Mouse (Mus musculus) liver, adult (tissue): ENCODE data around the gene Rnd1.

Source experiments
- GATA4 ChIP-seq: IDR thresholded peaks from 2 replicates; pipeline ENCODE4 v1.6.1; 2014; ENCODE audit warnings: mild to moderate bottlenecking, low read length; ENCODE audit not compliant: insufficient replicate concordance

Rnd1 gene

DNA sequence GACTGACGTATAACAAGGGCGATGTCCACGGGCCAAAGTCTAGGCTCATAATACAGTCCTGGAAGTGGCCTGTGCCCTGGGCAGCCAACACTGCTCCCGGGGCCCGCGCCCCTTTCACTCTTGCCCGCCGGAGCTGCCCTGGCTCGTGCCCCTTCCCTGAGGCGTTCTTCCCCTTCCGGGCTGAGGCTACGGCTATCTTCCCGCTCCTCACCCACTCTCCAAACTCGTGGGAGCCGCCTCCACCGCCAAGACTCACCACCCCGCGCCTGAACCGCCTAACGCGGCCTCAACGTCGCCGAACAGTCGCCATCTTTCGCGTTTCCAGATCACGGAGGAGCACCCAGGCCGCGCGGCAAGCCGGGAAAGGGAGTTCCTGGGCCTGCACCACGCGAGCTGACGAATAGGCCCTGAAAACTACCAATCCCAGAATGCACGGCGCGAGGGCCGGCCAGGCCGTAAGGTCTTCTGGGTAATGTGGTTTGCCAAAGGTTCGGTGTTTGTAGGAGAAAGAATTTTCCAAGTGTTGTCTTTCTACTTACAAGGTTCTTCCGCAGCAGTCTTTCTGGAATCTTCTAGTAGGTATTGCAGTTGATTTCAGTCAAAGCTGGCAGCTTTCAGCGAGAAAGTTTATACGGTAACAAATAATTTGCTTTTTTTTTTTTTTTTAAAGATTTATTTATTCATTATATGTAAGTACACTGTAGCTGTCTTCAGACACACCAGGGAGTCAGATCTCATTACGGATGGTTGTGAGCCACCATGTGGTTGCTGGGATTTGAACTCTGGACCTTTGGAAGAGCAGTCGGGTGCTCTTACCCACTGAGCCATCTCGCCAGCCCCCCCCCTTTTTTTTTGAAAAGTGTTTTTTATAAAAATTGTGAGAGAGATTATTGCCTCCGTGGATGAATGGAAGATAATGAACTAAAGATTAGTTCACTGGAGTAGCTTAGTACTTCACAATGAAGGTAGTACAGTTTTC is 14.4 kb downstream of the Rnd1 start, which contains the start of gene Ddx23:
Ddx23 (minus strand) TSS at position 328 of the 979 bp plus-strand sequence.
- no peak; the same call in 1 of the 2 replicates for TF ChIP-seq GATA4

DNA sequence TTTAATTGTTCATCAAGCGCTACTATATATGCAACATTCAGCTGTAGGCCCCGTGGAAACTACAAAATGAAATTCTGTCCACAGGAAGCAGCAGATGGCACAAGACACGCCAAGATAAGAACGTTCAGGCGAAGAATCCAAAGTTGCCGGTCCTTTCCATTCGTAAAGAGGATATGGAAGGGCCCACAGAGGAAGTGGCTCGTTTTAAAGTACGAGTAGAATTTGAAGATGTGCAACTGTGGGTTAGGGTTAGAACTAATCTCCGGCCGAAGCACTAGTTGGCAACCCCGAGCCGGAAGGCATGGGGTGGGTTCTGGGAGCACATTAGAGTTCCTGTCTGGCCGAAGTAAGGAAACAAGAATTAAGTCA is 15.1 kb downstream of the Rnd1 start:
- no peak for TF ChIP-seq GATA4

DNA sequence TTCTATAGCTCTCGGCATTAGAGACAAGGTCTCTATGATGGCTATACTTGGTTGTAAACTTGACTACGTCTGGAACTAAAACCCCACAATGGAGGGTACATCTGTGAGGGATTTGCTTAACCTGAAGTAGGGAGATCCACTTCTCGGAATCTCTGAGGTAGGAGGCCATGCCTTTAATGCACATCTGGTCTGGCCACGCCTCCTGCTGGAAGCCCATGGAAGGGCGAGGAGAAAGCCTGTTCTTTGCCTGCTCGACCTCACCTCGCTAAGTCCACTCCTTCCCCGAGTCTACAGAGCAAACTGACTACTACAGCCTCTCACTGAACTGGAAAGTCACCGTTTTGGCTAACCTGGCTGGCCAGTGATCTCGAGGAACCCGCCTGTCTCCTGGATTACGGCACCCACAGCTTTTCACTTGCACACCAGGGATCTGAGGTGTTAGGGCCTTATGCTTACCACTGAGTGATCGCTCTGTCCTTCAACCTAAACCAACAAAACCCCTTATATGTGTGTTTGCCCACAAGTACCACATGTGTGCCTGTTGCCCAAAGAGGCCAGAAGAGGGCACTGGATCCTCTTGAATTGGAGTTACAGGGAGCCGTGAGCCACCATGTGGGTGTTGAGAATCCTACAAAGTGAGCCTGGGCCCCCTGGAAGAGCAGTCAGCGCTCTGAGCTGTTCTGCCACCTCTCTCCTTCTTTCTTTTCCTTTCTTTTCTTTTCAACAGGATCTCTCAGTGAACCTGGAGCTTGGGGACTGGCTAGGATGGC is 20.1 kb downstream of the Rnd1 start:
- TF ChIP-seq GATA4, result no peak

DNA sequence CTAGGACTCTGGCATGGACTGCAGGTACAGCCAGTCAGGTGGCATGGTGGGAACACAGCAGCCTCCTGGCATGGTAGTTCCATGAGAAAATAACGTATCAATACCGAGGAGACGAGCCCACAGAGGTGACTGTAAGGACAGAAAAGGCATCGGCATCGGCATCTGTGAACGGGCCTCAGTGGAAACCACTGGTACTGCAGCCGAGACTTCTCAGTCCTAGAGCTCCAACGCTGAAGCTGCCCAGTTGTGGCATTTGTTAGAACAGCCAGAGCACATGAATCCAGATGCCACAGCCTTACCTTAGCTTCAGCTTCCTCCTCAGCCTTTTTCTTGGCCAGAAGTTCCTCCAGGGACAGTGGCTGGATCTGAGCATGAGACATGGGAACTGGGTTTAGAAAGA is 25.1 kb downstream of the Rnd1 start:
- no peak for TF ChIP-seq GATA4

DNA sequence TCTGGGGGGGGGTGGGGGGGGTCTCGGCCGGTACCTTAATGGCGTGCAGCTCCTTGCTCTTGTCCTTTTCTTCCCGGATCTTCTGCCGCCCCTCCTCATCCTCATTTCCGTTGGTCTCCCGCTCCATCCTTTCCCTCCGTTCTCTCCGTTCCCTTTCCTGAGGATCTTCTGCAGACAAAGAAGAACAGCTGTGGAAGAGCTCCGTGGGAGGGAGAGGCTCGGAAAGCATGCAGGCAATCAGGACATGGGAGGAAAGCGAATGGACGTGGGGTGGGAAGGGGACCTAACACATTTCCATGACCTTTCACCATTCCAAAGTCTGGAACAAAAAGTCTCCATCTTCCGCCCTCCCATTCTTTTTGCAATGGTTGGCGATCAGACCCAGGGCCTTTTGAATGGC is 25.8 kb downstream of the Rnd1 start:
- no peak for TF ChIP-seq GATA4

DNA sequence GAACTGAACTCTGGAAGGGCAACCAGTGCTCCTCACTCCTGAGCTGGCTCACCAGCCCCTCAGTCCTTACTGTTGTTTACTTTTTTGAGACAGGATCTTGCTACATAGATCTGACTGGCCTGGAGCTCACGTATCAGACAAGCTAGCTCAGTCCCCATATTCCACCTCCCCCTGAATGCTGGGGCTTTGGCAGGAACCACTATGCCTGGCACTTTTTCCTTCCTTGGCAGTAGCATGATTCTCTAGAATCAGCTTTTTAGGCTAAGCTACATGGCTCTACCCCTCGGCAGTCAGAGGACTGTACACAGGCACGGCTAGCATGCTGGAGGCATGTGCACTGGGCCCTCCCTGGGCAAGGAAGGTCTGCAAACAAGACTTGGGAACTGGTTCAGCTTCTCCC is 29.2 kb downstream of the Rnd1 start:
- no peak for TF ChIP-seq GATA4

DNA sequence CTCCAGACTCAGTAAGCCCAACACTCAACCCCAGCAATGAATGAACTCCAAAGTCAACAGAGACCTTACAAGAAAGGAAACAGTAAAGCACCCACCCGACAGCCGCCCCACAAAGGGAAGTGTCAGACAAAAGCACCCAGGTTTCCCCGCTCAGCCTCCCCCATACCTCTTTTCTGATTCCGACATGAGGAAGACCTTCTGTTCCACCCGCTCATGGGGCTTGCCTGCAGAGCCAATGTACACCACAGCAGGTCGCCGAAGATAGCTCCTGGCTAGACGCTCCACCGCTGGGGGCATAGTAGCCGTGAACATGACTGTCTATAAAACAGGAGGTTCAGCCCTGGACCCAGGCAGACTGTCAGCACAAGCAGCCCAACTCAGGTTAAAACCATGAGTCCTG is 30.0 kb downstream of the Rnd1 start:
- no peak for TF ChIP-seq GATA4

DNA sequence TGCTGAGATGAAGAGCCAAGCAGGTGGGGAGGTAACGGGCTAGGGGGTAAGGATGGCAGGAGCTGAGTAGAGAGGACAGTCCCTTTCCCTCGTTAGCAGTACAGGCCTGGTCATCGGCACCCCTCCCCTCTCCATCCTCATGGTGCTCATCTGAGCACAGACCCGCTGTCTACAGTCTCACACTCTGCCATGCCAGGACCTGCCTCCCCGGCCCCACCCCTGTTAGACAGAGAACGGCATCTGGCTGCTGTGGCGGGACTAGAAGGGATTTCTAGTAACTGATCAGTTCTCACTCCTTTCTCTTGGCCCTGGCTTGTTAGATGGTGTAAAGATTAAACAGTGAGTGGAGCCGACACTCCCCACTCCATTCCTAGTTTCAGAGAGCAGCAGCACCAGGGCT is 30.5 kb downstream of the Rnd1 start:
- no peak for TF ChIP-seq GATA4

DNA sequence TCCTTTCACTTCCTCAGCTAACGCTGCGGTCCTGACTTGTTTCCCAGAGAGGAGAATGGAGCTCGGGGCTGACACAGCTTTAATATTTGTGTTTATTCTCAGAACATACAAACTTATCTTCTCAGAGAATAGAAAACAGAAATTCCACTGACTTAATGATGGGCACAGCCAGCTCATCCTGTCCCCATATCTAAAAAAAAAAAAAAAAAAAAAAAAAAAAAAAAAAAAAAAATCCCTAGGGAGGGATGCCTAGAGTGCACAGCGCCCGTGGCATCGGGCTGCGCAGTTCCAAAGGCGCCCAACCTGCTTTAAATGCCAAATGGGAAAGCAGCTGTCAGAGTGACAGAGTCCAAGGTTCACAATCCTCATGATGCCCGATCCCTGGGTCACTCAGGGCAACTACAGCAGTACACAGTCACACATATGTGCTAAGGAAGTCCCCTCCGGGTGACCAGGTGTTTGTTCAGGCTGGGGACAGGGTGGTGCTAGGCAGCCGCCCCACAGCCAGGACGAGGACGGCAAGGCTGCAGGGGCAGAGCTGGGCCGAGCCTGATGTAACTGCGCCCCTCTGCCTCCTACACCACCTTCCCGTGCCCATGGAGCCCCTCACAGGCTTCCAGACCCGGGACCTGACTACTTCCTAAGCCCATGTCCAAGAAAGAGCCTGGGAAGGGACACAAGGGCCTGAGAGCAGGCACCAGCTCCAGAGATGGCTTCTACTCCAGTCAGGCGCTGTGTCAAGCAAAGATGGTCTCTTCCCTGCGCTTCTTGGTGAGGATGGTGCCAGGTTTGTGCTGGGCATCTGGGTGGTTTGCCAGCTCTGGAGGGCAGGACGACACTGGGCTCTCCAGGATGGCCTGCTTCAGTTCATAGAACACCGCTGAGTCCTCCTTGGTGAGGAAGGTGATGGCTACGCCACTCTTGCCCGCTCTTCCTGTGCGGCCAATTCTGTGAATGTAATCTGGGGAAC is 31.9 kb downstream of the Rnd1 start:
- TF ChIP-seq GATA4, result no peak

DNA sequence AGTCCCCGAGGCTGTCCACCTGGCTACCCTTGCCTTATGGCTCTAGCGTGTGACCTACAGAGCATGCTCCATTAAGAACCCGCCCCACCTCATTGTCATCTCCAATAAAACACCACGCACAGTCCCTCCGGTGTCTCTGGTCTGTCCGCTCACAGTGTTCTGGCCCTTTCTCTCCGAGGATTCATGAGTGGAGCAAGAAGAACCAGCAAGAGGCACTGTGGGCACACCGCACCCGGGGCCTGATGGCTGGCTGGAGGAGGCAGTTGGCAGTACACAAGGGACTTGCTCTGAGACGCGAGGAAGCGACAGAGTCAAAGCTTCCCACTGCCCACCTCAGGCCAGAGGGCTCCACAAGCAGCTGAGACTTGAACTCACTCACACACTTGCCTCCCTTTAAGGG is 32.9 kb downstream of the Rnd1 start:
- TF ChIP-seq GATA4, result no peak

DNA sequence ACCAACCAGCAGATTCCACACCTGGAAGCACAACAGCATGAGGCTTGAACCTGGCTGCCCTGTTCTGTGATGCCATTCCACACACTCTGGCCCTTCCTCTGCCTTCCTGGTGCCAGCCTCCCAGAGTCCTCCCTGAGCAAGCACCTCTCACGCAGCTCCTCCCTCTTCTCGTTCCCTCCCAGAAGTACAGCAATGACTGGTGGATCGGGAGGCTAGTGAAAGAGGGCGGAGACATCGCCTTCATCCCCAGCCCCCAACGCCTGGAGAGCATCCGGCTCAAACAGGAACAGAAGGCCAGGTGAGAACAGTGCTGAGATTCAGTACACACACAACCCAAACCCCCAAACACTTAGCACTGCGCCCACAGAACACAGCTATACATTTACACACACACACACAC is 37.1 kb downstream of the Rnd1 start:
- no peak for TF ChIP-seq GATA4

DNA sequence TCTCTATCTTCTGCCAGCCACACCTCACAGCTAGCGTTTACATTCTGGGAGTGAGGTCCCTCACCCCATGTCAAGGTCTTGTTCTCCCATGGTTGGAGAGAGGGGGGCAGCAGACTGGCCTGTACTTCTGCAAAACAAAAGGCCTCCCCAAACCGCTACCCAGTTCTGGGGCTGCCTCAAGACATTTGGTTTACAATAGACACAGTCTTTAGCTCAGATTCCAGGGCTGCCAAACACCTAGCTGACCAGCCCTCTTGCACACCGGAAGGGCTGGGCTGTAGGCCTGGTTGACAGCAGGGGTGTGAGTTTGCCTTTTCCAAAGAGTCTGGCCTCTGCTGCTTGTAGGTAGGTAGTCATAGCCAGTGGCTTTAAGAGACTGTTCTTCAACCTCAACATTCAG is 40.1 kb downstream of the Rnd1 start:
- no peak for TF ChIP-seq GATA4

DNA sequence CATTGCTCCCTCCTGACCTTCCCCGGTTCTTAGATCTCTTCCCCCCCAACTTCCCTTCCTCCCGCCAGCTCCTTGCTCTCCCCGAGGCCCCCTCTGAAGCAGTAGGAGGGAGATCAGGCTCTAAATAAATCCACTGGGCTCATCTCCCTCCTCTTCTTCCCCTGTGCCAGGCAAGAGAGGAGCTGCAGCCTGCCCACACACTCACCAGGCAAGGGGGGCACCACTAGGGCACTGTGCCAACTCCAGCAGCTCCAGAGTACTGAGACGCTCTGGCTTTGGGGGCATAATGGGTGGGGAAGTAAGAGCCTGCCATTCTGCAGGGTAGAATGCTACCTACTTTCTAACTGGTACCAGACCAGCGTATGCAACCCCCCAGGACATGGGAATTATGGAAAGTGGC is 40.7 kb downstream of the Rnd1 start:
- TF ChIP-seq GATA4, result no peak

DNA sequence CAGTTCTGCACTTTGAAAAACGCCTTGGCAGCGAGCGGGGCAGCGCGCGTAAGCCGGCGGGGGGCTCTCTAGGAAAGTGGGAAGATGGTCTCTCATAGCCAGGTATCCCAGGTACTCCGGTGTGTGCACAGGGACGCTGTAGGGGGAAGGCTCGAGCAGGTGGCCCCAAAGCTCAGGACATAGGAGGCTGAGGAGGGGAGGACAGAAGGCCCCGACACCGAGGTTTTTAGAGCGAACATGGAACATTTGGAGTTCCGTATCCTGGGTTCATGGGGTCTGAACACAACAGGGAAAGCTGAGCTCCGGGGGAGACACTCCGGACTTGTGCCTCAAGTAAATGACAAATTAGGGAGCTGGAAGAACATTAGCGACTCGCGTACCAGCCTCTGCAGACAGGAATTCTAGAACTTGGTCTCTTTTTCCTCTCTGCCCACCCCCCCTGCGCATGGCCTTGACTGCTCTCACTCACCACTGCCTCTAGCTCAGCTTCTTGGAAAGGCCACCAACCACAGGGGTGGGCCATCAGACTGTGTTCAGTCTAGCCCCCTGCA is 41.9 kb downstream of the Rnd1 start:
- TF ChIP-seq GATA4, result no peak

DNA sequence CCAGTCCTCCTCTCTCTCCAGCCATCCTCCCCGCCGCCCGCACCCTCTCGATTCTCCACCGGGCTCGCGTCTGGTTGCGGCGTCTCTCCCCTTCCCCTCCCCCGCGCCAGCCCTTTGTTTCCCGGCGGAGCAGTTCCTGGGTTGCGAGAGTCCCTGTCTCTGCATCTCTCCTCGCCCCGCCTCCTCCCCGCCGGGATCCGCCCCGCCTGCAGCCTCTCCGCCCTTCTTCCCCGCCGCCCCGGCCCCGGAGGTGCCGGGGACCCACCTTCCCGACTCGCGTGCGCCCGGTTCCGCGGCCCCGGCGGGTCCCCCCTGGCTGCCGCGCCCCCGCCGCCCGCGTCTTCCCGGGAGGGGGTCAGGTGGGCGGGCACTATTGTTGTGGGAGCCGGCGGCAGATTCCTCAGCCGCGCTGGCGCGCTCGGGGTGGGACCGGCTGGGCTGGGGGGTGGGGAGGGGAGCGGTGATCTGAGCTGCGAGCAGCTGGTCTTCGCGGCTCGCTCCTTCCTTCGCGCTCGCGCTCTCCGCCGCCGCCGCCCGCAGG is 42.6 kb downstream of the Rnd1 start:
- TF ChIP-seq GATA4, result no peak
